Mouse (Mus musculus): ENCODE measurements around the gene Gm8298.
"Not testable (repeated sequence)": the region's sequence is repeated elsewhere in the genome, so short reads cannot be mapped to it uniquely, and the experiment has no call there.

- TF ChIP-seq GATA1 (IDR thresholded peaks at IDR 0.05; ENCODE audit: borderline replicate concordance, low read length); FLI1 (IDR thresholded peaks at IDR 0.05; ENCODE audit: low read length): not testable (repeated sequence)
These were observed 16.8 kb downstream of the Gm8298 start for GRCm38 (mm10) chr3:59877601-59878000.
